Mouse (Mus musculus) embryonic facial prominence, embryonic 10.5 days (tissue): ENCODE measurements around the gene Rab15. TPM values are rescaled to one million over a fixed set of nuclear protein-coding genes. Genes with fewer than 3 reads are reported as not detected.

Experiments used
- DNase-seq: peaks from one replicate; pipeline ENCODE4 v3.0.0-alpha.2; 2017; ENCODE audit warnings: low spot score
- H3K27ac ChIP-seq: fragments of 300-500 bp; sonication (generic); replicated peaks from 2 replicates; pipeline ENCODE4 v1.5.1; 2016; ENCODE audit warnings: mild to moderate bottlenecking
- H3K27me3 ChIP-seq: fragments of 300-500 bp; sonication (generic); replicated peaks from 2 replicates; pipeline ENCODE4 v1.6.1; 2016; ENCODE audit warnings: low read depth, mild to moderate bottlenecking; ENCODE audit not compliant: poor library complexity, severe bottlenecking
- H3K36me3 ChIP-seq: fragments of 300-500 bp; sonication (generic); replicated peaks from 2 replicates; pipeline ENCODE4 v1.6.1; 2016; ENCODE audit warnings: mild to moderate bottlenecking, moderate library complexity
- H3K4me1 ChIP-seq: fragments of 300-500 bp; sonication (generic); 2 replicates; pipeline ENCODE4 v1.6.1; 2016
- H3K4me3 ChIP-seq: fragments of 300-500 bp; sonication (generic); 2 replicates; pipeline ENCODE4 v1.5.1; 2016; ENCODE audit warnings: mild to moderate bottlenecking, moderate library complexity
- H3K9me3 ChIP-seq: fragments of 300-500 bp; sonication (generic); 2 replicates; pipeline ENCODE4 v1.6.1; 2016; ENCODE audit warnings: mild to moderate bottlenecking
- WGBS: fragments of 180-500 bp; shearing (Covaris S2); methylation state at CpG from one replicate; pipeline ENCODE4 v1.1.7; 2016; 5-methylcytosine and 5-hydroxymethylcytosine counted together
- polyA plus RNA-seq: library from polyadenylated mRNA; unstranded; fragments of >200 nt; fragmentation: Nextera tagmentation; extraction: Ambion mirVana; gene quantifications from 2 replicates; pipeline ENCODE4 v1.2.1, GENCODE M21; 2016

The Rab15 gene
- polyA plus RNA-seq, 1 experiment from 2014 or later: 17.3 TPM

- WGBS: 32% methylated on average over 20 of the region's 20 CpGs
- Histone ChIP-seq H3K9me3 (no peaks in the 10 kb centered on the region), H3K4me3 (peak overlapping the region; percentile 74), H3K36me3 (no peaks in the 10 kb centered on the region), H3K27me3 (no peaks in the 10 kb centered on the region), H3K27ac (peak overlapping the region; percentile 92), H3K4me1 (peaks cover 8% of the 10 kb centered on the region)
- DNase-seq: peak; percentile 38
Observed at GRCm38 (mm10) chr12:76765901-76766630, 56.6 kb downstream of the Rab15 start.

GRCm38 (mm10) chr12:76765354-76765851 lies 57.3 kb downstream of the Rab15 start, which contains the start of the genes Churc1 and Fntb:
TSS of gene Churc1 (plus strand) at chr12:76765538.
TSS of gene Fntb (plus strand) at chr12:76765589.
- WGBS: under 1% methylated on average over 31 of the region's 31 CpGs
- Histone ChIP-seq H3K27ac (peak within 1 kb of the TSS; percentile 92), H3K9me3 (no peaks in the 10 kb centered on the region), H3K27me3 (no peaks in the 10 kb centered on the region), H3K4me3 (peak within 1 kb of the TSS; percentile 74), H3K4me1 (peaks cover 8% of the 10 kb centered on the region), H3K36me3 (no peaks in the 10 kb centered on the region)
- DNase-seq: peak; percentile 92

GRCm38 (mm10) chr12:76752652-76753318 lies 69.9 kb downstream of the Rab15 start:
- peak; percentile 67 for DNase-seq
- 43% methylated on average over 14 of the region's 14 CpGs for WGBS
- Histone ChIP-seq H3K4me3 (no peak overlapping the region), H3K9me3 (peaks cover 4% of the 10 kb centered on the region; the same call in 1 of the 2 replicates), H3K36me3 (no peaks in the 10 kb centered on the region), H3K27ac (no peak overlapping the region), H3K27me3 (0 out of 2 replicates have a peak, but pooled peaks cover 4% of the 10 kb centered on the region), H3K4me1 (no peaks in the 10 kb centered on the region)

GRCm38 (mm10) chr12:76750866-76751459 lies 71.7 kb downstream of the Rab15 start:
- WGBS: 73% methylated on average over 16 of the region's 16 CpGs
- no peaks in the 10 kb centered on the region for H3K4me1 ChIP-seq
- no peak overlapping the region for H3K27ac ChIP-seq
- no peaks in the 10 kb centered on the region for H3K36me3 ChIP-seq
- no peak overlapping the region for H3K4me3 ChIP-seq
- 0 out of 2 replicates have a peak, but pooled peaks cover 4% of the 10 kb centered on the region for H3K27me3 ChIP-seq
- no peak for DNase-seq
- peaks cover 4% of the 10 kb centered on the region; the same call in 1 of the 2 replicates for H3K9me3 ChIP-seq

Other genes starting within 250 kb of the Rab15 start
- 4.5 and 5.0 TPM in 2 replicates for gene Sptb, start 112.4 kb downstream of the Rab15 start, polyA plus RNA-seq
- 97.1 and 101 TPM in 2 replicates for gene Churc1, start 57.4 kb downstream of the Rab15 start, polyA plus RNA-seq
- 50.3 and 50.4 TPM in 2 replicates for gene Fntb, start 57.3 kb downstream of the Rab15 start, polyA plus RNA-seq
- 0.55 and 1.3 TPM in 2 replicates for gene Gpx2, start 27.4 kb downstream of the Rab15 start, polyA plus RNA-seq
- gene Max, start 139.3 kb upstream of the Rab15 start, polyA plus RNA-seq: 9.8 and 13.1 TPM in 2 replicates